Mouse (Mus musculus) brain, embryonic 14.5 days (tissue): ENCODE measurements around the gene Cmtm4.

Experiments
- CTCF ChIP-seq: fragments of 200-500 bp; IDR thresholded peaks from 2 replicates; pipeline ENCODE4 v1.5.1; 2012; ENCODE audit warnings: inconsistent platforms, mild to moderate bottlenecking, moderate library complexity, borderline replicate concordance; ENCODE audit not compliant: insufficient read depth, insufficient read length; ENCODE audit errors: extremely low read depth
- POLR2A ChIP-seq: fragments of 200-500 bp; IDR thresholded peaks from 2 replicates; pipeline ENCODE4 v1.6.1; 2012; ENCODE audit warnings: mild to moderate bottlenecking, inconsistent platforms, borderline replicate concordance; ENCODE audit not compliant: poor library complexity, insufficient read depth, insufficient read length, severe bottlenecking; ENCODE audit errors: extremely low read depth

GRCm38 (mm10) chr8:104340233-104341105 lies 55.1 kb downstream of the Cmtm4 start:
- peak; percentile 63 for TF ChIP-seq CTCF
- peak; percentile 32; the same call in 1 of the 2 replicates for TF ChIP-seq POLR2A
